Mouse (Mus musculus) embryonic facial prominence, embryonic 13.5 days (tissue): ENCODE measurements around the gene Tdp1. TPM values are rescaled to one million over a fixed set of nuclear protein-coding genes. Genes with fewer than 3 reads are reported as not detected.
A peak's percentile ranks its signal among the peaks of the same experiment; 100 is the strongest.

Source experiments
- ATAC-seq: fragments of 200-750 bp; cut with Nextera tagmentation; 2 replicates; pipeline ENCODE4 v1.8.0; 2017; ENCODE audit warnings: low read depth; ENCODE audit not compliant: insufficient number of reproducible peaks, insufficient read depth, low FRiP score, low TSS enrichment
- H3K27ac ChIP-seq: fragments of 300-500 bp; sonication (generic); 2 replicates; pipeline ENCODE4 v1.5.1; 2015; ENCODE audit warnings: moderate library complexity, mild to moderate bottlenecking, inconsistent platforms
- H3K27me3 ChIP-seq: fragments of 300-500 bp; sonication (generic); 2 replicates; pipeline ENCODE4 v1.6.1; 2015; ENCODE audit warnings: mild to moderate bottlenecking, inconsistent platforms
- H3K36me3 ChIP-seq: fragments of 300-500 bp; sonication (generic); 2 replicates; pipeline ENCODE4 v1.6.1; 2015; ENCODE audit warnings: mild to moderate bottlenecking, inconsistent platforms
- H3K4me1 ChIP-seq: fragments of 300-500 bp; sonication (generic); 2 replicates; pipeline ENCODE4 v1.6.1; 2015; ENCODE audit warnings: inconsistent platforms
- H3K4me2 ChIP-seq: fragments of 300-500 bp; sonication (generic); 2 replicates; pipeline ENCODE4 v1.6.1; 2015; ENCODE audit warnings: moderate library complexity, mild to moderate bottlenecking, inconsistent platforms
- H3K4me3 ChIP-seq: fragments of 300-500 bp; sonication (generic); 2 replicates; pipeline ENCODE4 v1.5.1; 2015; ENCODE audit warnings: mild to moderate bottlenecking, inconsistent platforms
- H3K9ac ChIP-seq: fragments of 300-500 bp; sonication (generic); 2 replicates; pipeline ENCODE4 v1.6.1; 2015; ENCODE audit warnings: mild to moderate bottlenecking, inconsistent platforms
- H3K9me3 ChIP-seq: fragments of 300-500 bp; sonication (generic); 2 replicates; pipeline ENCODE4 v1.6.1; 2016; ENCODE audit warnings: inconsistent platforms
- WGBS: fragments of 180-500 bp; shearing (Covaris S2); methylation state at CpG from one replicate; pipeline ENCODE4 v1.1.7; 2015; ENCODE audit warnings: mixed read lengths; 5-methylcytosine and 5-hydroxymethylcytosine counted together
- polyA plus RNA-seq: library from polyadenylated mRNA; unstranded; fragments of >200 nt; fragmentation: Nextera tagmentation; extraction: Ambion mirVana; gene quantifications from 2 replicates; pipeline ENCODE4 v1.2.1, GENCODE M21; 2015

Tdp1 gene
- polyA plus RNA-seq = 63.1 and 65.5 TPM in 2 replicates

- H3K9me3 ChIP-seq = no peaks in the 10 kb centered on the region
- H3K9ac ChIP-seq = peak within 1 kb of the TSS; percentile 87
- peaks cover 18% of the 10 kb centered on the region for H3K4me1 ChIP-seq
- no peaks in the 10 kb centered on the region for H3K36me3 ChIP-seq
- H3K27ac ChIP-seq = peak within 1 kb of the TSS; percentile 81
- peak within 1 kb of the TSS; percentile 89 for H3K4me2 ChIP-seq
- H3K4me3 ChIP-seq = peak within 1 kb of the TSS; percentile 88
- peak; percentile 81 for ATAC-seq
- H3K27me3 ChIP-seq = no peaks in the 10 kb centered on the region
- under 1% methylated on average over 70 of the region's 73 CpGs for WGBS
These were observed at the start of gene Tdp1, which contains the start of gene Efcab11 for GRCm38 (mm10) chr12:99884269-99885261. Gene Tdp1, plus strand, starts transcription at chr12:99884517. Gene Efcab11, minus strand, starts transcription at chr12:99884439.

- ATAC-seq = 0 out of 2 replicates have a peak, but pooled peaks have one; percentile 26
- no peak overlapping the region for H3K27ac ChIP-seq
- 75% methylated on average over 20 of the region's 20 CpGs for WGBS
- H3K4me3 ChIP-seq = no peak overlapping the region
- H3K4me2 ChIP-seq = no peak overlapping the region
- H3K9me3 ChIP-seq = 0 out of 2 replicates have a peak, but pooled peaks cover 3% of the 10 kb centered on the region
- H3K27me3 ChIP-seq = no peaks in the 10 kb centered on the region
- H3K4me1 ChIP-seq = peaks cover 11% of the 10 kb centered on the region; the same call in 1 of the 2 replicates
- H3K9ac ChIP-seq = no peak overlapping the region
- H3K36me3 ChIP-seq = no peaks in the 10 kb centered on the region
These were observed 47.7 kb upstream of the Tdp1 start for GRCm38 (mm10) chr12:99836404-99837131.

GRCm38 (mm10) chr12:99837528-99837927 is 46.8 kb upstream of the Tdp1 start:
- Histone ChIP-seq H3K27me3 (no peaks in the 10 kb centered on the region), H3K9ac (no peak overlapping the region), H3K4me3 (no peak overlapping the region), H3K9me3 (0 out of 2 replicates have a peak, but pooled peaks cover 3% of the 10 kb centered on the region), H3K4me1 (peaks cover 11% of the 10 kb centered on the region; the same call in 1 of the 2 replicates), H3K4me2 (no peak overlapping the region), H3K36me3 (no peaks in the 10 kb centered on the region), H3K27ac (no peak overlapping the region)
- no peak for ATAC-seq
- 89% methylated on average over 5 of the region's 5 CpGs for WGBS

- Histone ChIP-seq H3K27me3 (no peaks in the 10 kb centered on the region), H3K36me3 (no peaks in the 10 kb centered on the region), H3K4me2 (no peak overlapping the region), H3K27ac (no peak overlapping the region), H3K9me3 (0 out of 2 replicates have a peak, but pooled peaks cover 3% of the 10 kb centered on the region), H3K9ac (no peak overlapping the region), H3K4me3 (no peak overlapping the region), H3K4me1 (peaks cover 11% of the 10 kb centered on the region; the same call in 1 of the 2 replicates)
- ATAC-seq = no peak
- 73% methylated on average over 11 of the region's 11 CpGs for WGBS
These were observed 46.2 kb upstream of the Tdp1 start for GRCm38 (mm10) chr12:99838109-99838508.

- no peak overlapping the region for H3K4me3 ChIP-seq
- no peak for ATAC-seq
- H3K4me2 ChIP-seq = no peak overlapping the region
- WGBS = 85% methylated on average over 14 of the region's 14 CpGs
- H3K36me3 ChIP-seq = no peaks in the 10 kb centered on the region
- no peak overlapping the region for H3K27ac ChIP-seq
- H3K9ac ChIP-seq = no peak overlapping the region
- peaks cover 11% of the 10 kb centered on the region; the same call in 1 of the 2 replicates for H3K4me1 ChIP-seq
- H3K27me3 ChIP-seq = no peaks in the 10 kb centered on the region
- no peaks in the 10 kb centered on the region for H3K9me3 ChIP-seq
These were observed 45.6 kb upstream of the Tdp1 start for GRCm38 (mm10) chr12:99838703-99839102.

GRCm38 (mm10) chr12:99844951-99845350 is 39.4 kb upstream of the Tdp1 start:
- Histone ChIP-seq H3K36me3 (no peaks in the 10 kb centered on the region), H3K4me3 (no peak overlapping the region), H3K9ac (no peak overlapping the region), H3K27ac (no peak overlapping the region), H3K4me2 (no peak overlapping the region), H3K9me3 (no peaks in the 10 kb centered on the region), H3K4me1 (no peaks in the 10 kb centered on the region), H3K27me3 (no peaks in the 10 kb centered on the region)
- WGBS = 90% methylated on average over 8 of the region's 8 CpGs
- ATAC-seq = no peak

- ATAC-seq = no peak
- Histone ChIP-seq H3K36me3 (peaks cover 3% of the 10 kb centered on the region; the same call in 1 of the 2 replicates), H3K4me2 (no peak overlapping the region), H3K9me3 (no peaks in the 10 kb centered on the region), H3K27ac (no peak overlapping the region), H3K4me1 (0 out of 2 replicates have a peak, but pooled peaks cover 4% of the 10 kb centered on the region), H3K9ac (no peak overlapping the region), H3K27me3 (no peaks in the 10 kb centered on the region), H3K4me3 (no peak overlapping the region)
- WGBS = 88% methylated on average over 2 of the region's 2 CpGs
These were observed 34.3 kb upstream of the Tdp1 start for GRCm38 (mm10) chr12:99849996-99850395.

- H3K9ac ChIP-seq = no peak overlapping the region
- no peaks in the 10 kb centered on the region for H3K27me3 ChIP-seq
- WGBS = 78% methylated on average over 14 of the region's 14 CpGs
- no peak overlapping the region for H3K4me3 ChIP-seq
- H3K4me2 ChIP-seq = no peak overlapping the region
- no peak overlapping the region for H3K27ac ChIP-seq
- H3K4me1 ChIP-seq = 0 out of 2 replicates have a peak, but pooled peaks cover 4% of the 10 kb centered on the region
- H3K36me3 ChIP-seq = peaks cover 3% of the 10 kb centered on the region; the same call in 1 of the 2 replicates
- ATAC-seq = no peak
- no peaks in the 10 kb centered on the region for H3K9me3 ChIP-seq
These were observed 30.7 kb upstream of the Tdp1 start for GRCm38 (mm10) chr12:99853323-99854258.

- no peaks in the 10 kb centered on the region for H3K27me3 ChIP-seq
- H3K4me1 ChIP-seq = 0 out of 2 replicates have a peak, but pooled peaks cover 4% of the 10 kb centered on the region
- no peak overlapping the region for H3K4me2 ChIP-seq
- peaks cover 3% of the 10 kb centered on the region; the same call in 1 of the 2 replicates for H3K36me3 ChIP-seq
- H3K9me3 ChIP-seq = no peaks in the 10 kb centered on the region
- no peak overlapping the region for H3K27ac ChIP-seq
- H3K4me3 ChIP-seq = no peak overlapping the region
- H3K9ac ChIP-seq = no peak overlapping the region
- ATAC-seq = no peak
- WGBS = 82% methylated on average over 9 of the region's 9 CpGs
These were observed 28.3 kb upstream of the Tdp1 start for GRCm38 (mm10) chr12:99856011-99856410.

- Histone ChIP-seq H3K4me3 (no peak overlapping the region), H3K4me2 (no peak overlapping the region), H3K9me3 (no peaks in the 10 kb centered on the region), H3K36me3 (peaks cover 3% of the 10 kb centered on the region; the same call in 1 of the 2 replicates), H3K27ac (no peak overlapping the region), H3K27me3 (no peaks in the 10 kb centered on the region), H3K4me1 (0 out of 2 replicates have a peak, but pooled peaks cover under 1% of the 10 kb centered on the region), H3K9ac (no peak overlapping the region)
- no peak for ATAC-seq
- 90% methylated on average over 5 of the region's 5 CpGs for WGBS
These were observed 25.7 kb upstream of the Tdp1 start for GRCm38 (mm10) chr12:99858664-99859063.
